Mouse (Mus musculus) layer of hippocampus, postnatal 25 days (tissue): Measurements from ENCODE around the gene Crebl2. TPM values are rescaled to one million over a fixed set of nuclear protein-coding genes. Genes with fewer than 3 reads are reported as not detected.
A peak's percentile ranks its signal among the peaks of the same experiment; 100 is the strongest.

ENCODE experiments used
- DNase-seq, 2 experiments: peaks; one replicate each; pipeline ENCODE4 v3.0.0; 2022; ENCODE audit warnings: mixed read lengths in 2 of 2, low spot score in 1 of 2; ENCODE audit errors: extremely low spot score in 1 of 2
- total RNA-seq, 2 experiments: library from RNA; stranded (reverse); gene quantifications; 2 replicates each; pipeline ENCODE4 v1.2.3; 2021

Crebl2 gene
- 10 to 100 TPM; 26.6 to 33.1 TPM for total RNA-seq

DNA sequence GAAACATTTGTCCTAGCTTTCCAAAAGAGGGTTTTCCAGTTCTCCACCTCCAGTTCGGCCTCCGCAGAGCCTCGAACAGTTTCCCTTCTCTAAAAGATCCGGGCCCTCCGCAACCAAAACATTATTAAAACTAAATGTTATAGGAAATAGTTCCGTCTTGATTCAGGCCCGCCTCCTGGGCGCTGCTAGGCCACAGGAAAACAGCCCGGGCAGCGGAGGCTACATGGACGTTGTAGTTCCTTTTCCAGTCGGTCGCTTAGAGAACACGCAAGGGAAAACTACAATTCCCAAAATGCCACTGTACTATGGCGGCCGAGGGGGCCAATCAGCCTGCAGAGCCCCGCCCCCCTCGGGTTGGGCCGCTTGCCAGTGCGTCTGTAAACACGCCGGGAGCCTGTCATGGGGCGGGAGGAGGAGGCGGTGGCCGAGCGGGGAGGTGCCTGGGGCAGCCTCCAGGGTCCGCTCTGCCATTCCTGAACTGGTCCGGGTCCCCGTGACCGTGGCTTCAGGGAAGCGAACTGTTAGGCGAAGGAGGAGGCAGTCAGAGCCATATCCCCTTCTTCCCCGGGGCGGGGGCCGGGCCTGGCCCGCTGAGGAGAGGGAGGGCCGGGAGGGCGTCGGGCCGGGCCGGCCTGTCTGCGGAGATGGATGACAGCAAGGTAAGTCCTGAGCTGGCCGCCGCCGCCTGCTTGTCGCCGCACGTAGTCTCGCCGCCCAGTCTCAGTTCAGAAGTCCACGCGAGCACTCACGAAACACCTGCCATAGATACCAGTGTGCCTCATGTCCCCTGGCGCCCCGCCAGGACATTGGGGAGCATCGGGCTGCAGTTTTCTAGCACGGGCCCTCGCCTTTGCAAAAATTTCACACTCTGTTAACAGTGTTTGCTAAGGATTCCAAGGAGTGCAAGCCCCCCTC lies at the start of gene Crebl2:
Gene Crebl2 (plus strand): TSS at position 369 of the 915 bp plus-strand sequence.
- peak; percentile 100 for DNase-seq

DNA sequence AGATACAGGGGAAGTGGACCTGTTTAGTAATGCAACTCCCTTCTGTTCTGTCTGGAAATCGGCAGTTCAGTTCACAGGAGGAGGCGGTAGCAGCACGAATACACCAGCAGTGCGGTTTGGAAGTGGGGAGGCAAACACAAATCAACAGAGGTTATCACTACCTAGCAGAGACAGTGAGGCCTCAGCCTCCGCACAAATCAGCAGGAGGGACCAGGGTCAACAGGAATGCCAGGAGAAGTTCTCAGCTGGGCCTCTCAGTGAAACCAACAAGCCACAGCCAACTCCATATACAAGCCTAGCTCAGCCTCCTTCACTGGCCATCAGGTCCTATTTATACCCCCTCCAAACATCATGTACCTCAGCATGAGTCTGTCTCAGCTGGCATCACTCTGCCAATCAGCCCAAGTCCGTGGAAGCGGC lies 48.5 kb upstream of the Crebl2 start:
- DNase-seq = no peak

DNA sequence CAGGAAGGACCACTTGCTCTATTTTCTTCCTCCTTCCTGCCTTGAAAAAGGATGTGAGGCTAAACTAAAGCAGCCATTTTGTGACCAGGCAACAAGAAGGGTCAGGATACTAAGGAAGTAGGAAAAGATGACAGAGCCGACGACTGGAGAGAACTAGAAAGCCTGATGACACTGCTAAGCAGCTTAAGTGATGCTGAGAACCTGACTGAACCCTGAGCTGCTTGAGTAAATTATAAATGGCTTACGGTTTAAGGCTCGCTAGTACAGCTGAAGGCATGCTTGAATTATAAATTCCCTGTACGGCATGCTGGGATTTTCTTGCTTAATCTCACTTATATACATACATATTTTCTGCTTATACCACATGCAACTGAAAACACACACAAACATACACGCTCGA lies 47.1 kb upstream of the Crebl2 start:
- DNase-seq = no peak

DNA sequence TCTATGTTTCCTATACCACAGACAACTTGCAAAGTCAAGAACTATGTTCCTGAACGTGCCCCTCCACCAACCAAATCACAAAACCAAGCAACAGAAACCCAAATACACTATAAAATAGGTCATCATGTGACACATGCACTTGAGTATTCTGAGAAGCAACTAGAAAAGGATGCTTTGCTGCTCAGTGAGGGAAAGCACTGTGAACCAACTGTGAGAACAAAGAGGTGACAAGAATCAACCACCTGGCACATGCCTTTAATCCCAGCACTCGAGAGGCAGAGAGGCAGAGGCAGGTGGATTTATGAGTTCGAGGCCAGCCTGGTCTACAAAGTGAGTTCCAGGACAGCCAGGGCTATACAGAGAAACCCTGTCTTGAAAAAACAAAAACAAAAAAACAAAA lies 43.5 kb upstream of the Crebl2 start:
- no peak for DNase-seq

DNA sequence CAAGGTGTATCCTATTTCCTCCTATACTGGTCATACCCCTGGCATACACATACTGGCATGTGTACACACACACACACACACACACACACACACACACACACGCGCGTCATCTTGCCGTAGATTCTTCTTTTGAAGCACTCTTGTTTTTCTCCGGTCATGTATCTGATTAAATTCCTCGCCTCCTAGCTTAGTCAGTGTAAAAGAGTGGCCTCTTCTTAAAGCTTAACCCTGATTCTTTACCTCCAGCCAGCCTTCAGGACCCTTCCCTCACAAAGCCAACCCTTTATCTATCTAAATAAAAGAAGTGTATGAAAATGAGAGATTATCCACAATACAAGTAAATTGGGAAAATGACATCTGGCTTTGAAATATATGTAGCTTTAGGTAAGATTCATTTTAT lies 40.9 kb upstream of the Crebl2 start:
- no peak for DNase-seq

DNA sequence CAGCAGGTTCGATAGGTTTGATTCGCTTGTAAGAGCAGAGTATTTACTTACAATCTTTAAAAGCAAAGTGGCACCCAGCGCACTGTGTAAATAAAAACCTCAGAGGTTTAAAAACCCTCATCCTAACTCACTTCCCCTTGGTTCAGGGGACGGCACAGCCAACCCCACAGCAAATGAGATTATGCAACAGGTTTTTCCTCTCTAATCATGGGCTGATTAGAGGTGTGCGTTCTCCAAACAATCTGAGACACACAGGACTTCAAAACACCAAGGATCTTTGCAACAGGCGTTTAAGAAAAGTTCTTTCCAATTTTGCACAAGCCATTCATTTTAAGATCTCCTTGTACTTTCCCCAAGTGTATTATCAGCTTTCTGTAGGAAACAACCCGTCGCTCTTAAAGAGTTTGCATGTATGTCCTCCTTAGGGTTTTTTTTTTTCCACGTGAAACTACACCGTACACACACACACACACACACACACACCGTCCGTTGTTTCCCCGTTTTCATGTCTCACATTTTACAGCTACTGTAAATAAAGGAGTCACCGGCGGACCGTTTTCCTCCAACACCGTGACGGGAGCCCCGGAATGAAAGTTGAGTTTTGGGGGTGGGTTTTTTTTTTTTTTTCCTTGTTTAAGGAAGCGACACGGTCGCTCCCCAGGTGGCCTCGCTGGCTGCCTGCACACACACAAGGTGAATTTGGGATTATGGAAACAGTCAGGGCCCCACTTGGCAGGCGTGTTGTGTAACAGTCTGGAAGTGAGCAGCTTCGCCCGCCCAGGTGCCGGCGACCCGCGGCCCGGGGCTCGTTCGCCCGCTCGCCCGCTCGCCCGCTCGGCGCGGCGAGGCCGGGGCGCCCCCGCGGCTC lies 38.5 kb upstream of the Crebl2 start:
- DNase-seq = peak in 1 of 2 experiments; percentile 10

DNA sequence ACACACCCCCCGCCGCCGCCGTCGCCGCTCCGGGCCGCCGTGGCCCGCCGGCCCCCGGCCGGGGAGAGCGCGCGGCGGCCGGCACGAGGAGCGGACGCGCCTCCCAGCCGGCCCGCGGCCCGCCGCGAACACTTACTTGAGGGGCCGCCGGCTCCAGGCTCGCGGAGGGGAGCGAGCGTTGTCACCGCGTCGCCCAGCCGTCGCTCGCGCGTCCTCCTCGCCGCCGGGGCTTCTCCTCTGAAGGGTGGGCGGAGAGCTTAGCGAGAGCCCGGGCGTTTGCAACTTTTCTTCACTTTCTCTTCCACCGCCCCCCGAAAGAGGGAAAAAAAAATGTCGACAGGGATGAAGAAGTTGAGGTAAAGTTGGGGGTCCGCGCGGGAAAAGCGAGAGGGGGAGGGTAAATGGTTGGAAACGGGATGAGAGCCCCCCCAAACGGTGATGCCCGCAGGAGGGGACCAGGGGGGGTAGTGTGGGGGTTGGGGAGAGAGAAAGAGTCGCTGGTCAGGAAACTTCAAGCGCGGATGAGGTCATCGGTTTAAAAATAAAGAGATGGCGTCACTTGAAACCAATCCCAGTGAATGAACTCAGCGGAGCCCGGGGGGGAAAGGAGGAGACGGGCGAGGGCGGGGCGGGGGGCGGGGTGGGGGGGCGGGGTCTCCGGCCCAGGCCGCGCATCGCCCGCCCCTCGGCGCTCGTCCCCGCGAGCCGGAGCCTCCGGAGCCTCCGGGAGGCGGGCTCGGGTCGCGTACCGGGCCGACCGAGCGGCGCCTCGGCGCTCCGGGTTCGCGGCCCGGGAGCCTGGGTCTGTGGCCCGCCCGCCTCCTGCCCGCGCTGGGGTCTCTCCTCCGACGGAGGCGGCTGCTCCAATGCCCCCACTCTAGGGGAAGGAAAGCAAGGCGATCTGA lies 37.6 kb upstream of the Crebl2 start, which contains the start of gene Dusp16:
Gene Dusp16 (minus strand): TSS at position 485 of the 905 bp plus-strand sequence.
- DNase-seq = peak; percentile 50 to 55

DNA sequence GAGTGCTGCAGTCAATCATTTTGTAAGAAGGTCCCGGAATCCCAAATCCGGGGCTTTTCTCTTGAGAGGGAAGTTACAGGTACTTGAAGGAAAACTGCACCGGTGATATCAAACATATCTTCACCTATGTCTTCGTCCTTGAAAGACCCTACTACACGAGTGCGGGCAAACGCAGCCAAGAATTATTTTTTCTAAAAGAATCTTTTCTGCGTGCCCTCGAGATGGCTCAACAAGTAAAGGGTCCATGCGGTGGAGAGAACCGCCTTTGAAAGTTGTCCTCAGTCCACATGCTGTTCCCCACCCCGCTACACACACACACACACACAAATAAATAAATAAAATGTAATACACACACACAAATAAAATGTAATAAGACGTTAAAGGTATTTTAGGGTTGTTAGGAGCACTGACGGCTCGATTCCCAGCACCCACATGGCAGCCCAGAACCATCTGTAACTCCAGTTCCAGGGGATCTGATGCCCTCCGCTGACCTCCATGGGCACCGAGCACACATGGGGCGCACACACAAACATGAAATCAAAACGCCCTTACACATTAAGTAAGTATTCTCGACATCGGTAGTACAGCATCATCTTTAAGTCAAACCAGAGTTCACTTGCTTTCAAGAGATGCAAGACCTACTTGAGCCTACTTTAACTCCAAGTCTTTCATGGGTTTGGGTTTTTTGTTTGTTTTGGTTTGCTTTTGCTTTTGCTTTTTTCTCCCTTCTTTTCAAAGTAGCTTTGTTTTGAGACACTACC lies 36.7 kb upstream of the Crebl2 start:
- DNase-seq = no peak

DNA sequence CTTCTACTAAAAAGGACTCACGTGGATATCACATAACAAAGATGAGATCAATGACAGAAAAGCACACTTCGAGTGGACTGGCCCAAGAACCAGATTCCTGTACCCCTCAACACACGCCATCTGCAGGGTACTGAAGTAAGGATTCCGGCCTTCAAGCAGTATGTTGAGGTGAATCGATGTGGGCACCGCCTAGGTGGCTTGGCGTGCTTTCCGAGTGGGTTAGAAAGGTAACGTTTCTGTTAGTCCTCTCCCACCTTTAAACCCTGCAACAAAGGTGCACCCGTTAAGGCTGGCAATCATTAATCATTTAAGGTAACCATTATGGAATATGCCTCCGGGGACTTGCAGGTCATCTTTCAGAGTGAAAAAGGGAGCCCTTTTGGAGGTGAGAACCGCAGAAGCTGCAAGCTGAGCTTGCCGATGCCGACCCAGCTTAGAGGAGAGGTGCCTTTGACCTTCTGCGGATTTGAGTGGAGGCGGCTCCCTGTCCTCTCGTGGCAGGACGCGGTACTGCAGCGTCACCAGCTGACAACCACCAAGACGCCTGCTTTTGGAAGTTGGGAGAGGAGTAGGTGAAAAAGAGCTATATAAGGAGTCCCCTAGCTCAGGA lies 35.9 kb upstream of the Crebl2 start:
- peak; percentile 73 to 85 for DNase-seq

DNA sequence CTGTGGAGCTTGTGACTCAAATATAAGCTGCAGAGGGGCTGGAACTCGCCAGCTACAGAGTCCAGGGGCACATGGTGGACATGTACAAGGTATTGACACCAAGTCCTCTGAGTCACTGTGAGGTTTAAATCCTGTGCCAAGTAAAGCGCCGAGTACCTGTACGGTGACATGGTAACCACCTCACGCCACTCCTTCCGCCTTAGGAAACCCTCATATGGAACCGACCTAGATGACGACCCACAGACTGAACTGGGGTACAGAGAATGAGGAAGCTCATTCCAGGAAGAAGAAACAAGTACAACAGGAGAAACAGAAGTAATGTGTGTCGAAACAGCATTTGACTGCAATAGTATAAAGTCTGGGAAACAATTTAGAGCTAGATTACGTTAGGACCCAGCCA lies 33.7 kb upstream of the Crebl2 start:
- no peak for DNase-seq

DNA sequence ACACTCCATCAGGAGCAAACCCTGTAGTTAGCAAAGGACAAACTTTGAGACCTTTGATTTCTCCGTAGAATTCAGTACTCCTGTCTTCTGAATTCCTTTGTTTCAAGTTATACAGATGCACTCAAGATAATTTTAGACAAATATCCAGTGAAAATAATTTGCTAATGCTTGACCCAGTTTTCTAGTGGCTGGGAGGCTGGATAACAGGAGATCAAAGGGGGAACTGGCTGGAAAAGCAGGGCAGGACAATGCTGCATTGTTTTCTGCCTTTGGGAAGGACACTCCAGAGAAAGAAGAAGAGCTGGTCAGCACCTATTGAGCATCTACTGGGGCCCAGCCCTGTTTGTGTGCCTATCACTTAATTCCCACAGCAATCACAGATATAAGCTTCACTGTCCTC lies 28.5 kb upstream of the Crebl2 start:
- no peak for DNase-seq

DNA sequence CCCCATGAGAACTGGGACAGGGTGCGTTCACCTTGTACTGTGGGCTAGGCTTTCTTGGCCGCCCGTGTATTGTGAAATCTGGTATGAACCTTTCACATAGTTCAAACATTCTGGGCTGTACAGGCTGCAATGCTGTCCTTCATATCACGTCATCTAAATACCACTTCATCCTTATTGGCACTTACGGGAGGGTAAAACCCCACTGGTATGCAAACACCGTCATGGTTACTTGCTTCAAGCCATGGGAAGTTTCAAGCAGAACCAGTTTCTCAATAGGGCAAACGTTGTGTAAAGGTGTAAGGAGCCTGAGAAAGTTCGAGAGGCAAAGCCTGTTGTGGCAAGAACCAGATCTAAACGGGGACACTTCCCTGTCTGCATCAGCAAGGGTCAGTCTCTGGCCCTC lies 27.3 kb upstream of the Crebl2 start:
- no peak for DNase-seq

DNA sequence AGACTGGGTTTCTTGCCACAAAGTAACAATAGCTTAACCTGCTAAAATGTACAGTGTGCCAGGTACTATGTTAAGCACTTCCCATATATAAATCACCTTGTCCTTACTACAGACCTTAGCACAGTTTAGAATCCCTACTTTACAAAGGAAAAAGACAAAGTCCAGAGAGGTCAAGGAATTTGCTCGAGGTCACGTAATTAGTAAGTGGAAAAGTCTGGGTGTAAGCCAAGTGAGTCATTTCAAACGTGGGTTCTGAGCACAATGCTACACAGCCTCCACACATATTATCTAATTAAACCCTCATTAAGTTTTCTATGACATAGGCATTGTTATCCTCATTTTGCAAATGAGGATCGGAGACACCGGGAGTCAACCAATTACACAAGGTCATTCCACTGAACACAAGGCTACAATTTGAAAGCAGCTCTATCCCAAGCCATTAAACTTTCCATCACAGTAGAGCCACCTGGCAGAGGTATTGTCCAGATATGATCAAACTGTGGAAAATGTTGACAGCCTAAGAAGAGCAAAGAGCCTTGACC lies 25.1 kb upstream of the Crebl2 start:
- DNase-seq = no peak

DNA sequence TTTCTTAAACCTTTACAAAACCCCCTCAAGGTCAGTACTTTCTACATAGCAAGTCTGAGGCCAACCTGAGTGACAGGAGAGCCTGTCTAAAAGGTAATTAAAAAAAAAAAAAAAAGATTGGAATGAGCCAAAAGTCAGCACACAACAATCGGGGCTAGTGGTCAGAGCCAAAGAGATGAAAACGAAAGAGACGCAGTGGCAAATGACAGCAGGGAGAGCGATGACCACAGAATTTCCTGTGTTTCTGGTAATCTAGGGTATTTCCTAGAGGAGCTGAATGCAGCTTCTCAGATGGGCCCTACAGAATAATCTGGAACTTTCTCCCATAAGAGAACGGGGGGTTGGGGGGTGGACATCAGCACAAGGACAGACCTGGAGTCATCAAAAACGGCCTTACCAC lies 23.8 kb upstream of the Crebl2 start:
- DNase-seq = no peak

DNA sequence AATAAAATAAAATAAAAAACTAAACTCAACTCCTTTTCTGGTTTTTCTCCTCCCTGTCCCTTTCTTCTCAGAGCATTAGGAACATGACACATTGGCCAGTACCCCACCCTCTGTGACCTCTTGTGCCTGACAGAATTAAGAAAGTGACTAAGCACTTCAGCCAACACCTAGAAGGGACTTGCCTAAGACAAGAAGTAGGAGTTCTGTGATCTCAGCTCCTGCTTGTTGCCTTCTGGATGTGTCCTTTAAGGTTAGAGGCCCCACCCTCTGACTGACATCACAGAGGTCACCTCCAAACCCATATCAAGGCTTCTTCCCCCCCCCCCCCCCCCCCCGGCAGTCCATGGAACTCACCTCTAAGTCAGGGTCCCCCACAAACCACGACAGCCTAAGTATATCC lies 22.9 kb upstream of the Crebl2 start:
- no peak for DNase-seq

DNA sequence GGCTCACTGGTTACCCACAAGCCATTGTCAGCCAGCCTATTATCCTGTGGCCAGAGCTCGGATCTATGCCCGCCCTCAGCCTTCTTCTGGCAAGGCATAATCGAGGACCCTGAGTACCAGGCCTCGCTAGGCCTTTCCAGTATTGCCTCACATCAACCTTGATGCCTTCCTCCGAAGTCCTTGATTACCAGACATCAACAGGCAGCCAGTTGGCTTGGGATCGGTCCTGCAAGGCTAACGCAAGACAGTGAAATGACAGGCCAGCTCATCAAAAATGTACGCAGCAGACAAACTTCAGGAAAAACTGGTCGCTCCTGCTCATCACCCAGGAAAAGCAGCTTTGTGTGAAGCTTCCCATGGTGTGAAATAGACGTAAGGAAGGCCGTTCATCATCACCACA lies 22.2 kb upstream of the Crebl2 start:
- DNase-seq = no peak

DNA sequence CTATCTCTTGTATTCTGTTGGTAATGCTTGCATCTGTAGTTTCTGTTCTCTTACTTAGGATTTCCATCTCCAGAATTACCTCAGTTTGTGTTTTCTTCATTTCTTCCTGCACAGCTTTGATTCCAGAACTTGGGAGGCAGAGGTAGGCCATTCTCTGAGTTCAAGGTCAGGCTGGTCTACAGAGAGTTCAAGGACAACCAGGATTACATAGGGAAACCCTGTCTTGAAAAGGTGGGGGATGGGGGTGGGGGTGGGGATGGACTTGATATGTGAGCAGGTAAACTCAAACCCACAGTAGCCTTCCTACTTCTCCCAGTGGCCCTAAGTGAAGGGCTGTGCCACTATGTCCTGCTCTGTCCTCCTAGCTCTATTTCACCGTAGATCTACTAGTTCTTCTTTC lies 16.9 kb upstream of the Crebl2 start:
- no peak for DNase-seq

DNA sequence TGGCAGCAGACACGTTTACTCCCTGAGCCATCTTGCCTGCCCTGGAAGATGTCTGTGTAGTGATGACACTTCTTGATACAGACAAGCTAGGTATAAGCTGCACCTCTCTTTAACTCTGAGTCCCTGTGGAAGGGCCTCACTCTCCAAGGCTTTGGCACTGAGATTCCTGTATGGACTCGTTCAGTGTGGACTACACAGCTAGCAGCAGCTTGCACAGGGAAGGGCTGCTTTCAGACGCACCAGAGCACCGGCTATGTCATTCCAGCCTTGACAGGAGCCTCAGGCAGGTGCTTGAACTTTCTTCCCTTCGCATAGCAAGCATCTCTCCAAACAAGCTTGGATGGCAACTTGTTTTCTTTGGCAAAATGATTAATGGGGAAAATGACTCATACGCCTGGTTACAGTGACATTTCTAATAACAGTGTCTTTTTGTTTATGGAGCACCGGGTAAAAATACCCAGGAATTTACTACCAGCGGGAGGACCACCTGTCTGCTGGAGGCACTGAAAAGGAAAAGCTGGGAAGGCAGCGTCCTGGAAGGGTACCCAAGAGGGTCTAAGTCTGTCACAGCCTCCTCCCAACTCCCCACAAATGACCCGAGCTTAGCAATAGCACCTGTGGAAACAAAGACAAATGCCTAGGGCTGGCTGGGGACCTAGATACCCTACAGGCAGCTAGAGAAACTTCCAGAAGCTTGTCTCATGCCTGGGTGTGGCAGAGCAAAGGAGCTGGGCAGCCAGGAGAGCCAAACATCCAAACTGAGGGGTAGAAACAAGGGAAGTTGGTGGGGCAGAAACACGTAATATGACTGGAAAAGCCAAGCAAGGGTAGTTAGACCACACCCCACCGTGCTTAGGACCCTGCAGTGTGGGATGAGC lies 12.7 kb upstream of the Crebl2 start:
- no peak for DNase-seq
